Mouse (Mus musculus) forebrain, embryonic 12.5 days (tissue): ENCODE results near the gene Hspb9. TPM values are rescaled to one million over a fixed set of nuclear protein-coding genes. Genes with fewer than 3 reads are reported as not detected.
A peak's percentile ranks its signal among the peaks of the same experiment; 100 is the strongest.

Experiments used
- ATAC-seq: fragments of 200-750 bp; cut with Nextera tagmentation; 2 replicates; pipeline ENCODE4 v1.8.0; 2017; ENCODE audit warnings: moderate TSS enrichment; ENCODE audit not compliant: low FRiP score
- H3K27ac ChIP-seq: fragments of 300-500 bp; sonication (generic); 2 replicates; pipeline ENCODE4 v1.5.1; 2016; ENCODE audit warnings: mild to moderate bottlenecking
- H3K27me3 ChIP-seq: fragments of 300-500 bp; sonication (generic); 2 replicates; pipeline ENCODE4 v1.6.1; 2016; ENCODE audit warnings: mild to moderate bottlenecking
- H3K36me3 ChIP-seq: fragments of 300-500 bp; sonication (generic); replicated peaks from 2 replicates; pipeline ENCODE4 v1.6.1; 2016; ENCODE audit warnings: mild to moderate bottlenecking
- H3K4me1 ChIP-seq: fragments of 300-500 bp; sonication (generic); 2 replicates; pipeline ENCODE4 v1.6.1; 2016
- H3K4me2 ChIP-seq: fragments of 300-500 bp; sonication (generic); 2 replicates; pipeline ENCODE4 v1.6.1; 2016; ENCODE audit warnings: mild to moderate bottlenecking, moderate library complexity
- H3K4me3 ChIP-seq: fragments of 300-500 bp; sonication (generic); replicated peaks from 2 replicates; pipeline ENCODE4 v1.5.1; 2016; ENCODE audit warnings: mild to moderate bottlenecking
- H3K9ac ChIP-seq: fragments of 300-500 bp; sonication (generic); 2 replicates; pipeline ENCODE4 v1.6.1; 2016; ENCODE audit warnings: mild to moderate bottlenecking
- H3K9me3 ChIP-seq: fragments of 300-500 bp; sonication (generic); 2 replicates; pipeline ENCODE4 v1.6.1; 2016
- WGBS: fragments of 180-500 bp; shearing (Covaris S2); methylation state at CpG from one replicate; pipeline ENCODE4 v1.1.7; 2016; 5-methylcytosine and 5-hydroxymethylcytosine counted together
- polyA plus RNA-seq: library from polyadenylated mRNA; unstranded; fragments of >200 nt; fragmentation: Nextera tagmentation; extraction: Ambion mirVana; gene quantifications from 2 replicates; pipeline ENCODE4 v1.2.1, GENCODE M21; 2016

The Hspb9 gene
- polyA plus RNA-seq, 1 experiment from 2014 or later = 0.52 TPM

GRCm38 (mm10) chr11:100720345-100720744 lies 6.7 kb downstream of the Hspb9 start:
- H3K27ac ChIP-seq = no peak overlapping the region
- H3K36me3 ChIP-seq = peaks cover 42% of the 10 kb centered on the region
- H3K9me3 ChIP-seq = no peaks in the 10 kb centered on the region
- H3K9ac ChIP-seq = no peak overlapping the region
- no peak overlapping the region for H3K4me2 ChIP-seq
- H3K4me3 ChIP-seq = no peak overlapping the region
- H3K4me1 ChIP-seq = peaks cover 22% of the 10 kb centered on the region
- ATAC-seq = no peak
- 83% methylated on average over 5 of the region's 5 CpGs for WGBS
- H3K27me3 ChIP-seq = no peaks in the 10 kb centered on the region

- Histone ChIP-seq H3K27ac (peak overlapping the region; percentile 53; the same call in 1 of the 2 replicates), H3K4me2 (no peak overlapping the region), H3K27me3 (no peaks in the 10 kb centered on the region), H3K4me3 (no peak overlapping the region), H3K36me3 (peaks cover 32% of the 10 kb centered on the region), H3K9ac (no peak overlapping the region), H3K4me1 (peaks cover 22% of the 10 kb centered on the region), H3K9me3 (no peaks in the 10 kb centered on the region)
- WGBS = 50% methylated on average over 4 of the region's 4 CpGs
- ATAC-seq = no peak
Measured at GRCm38 (mm10) chr11:100721254-100721653, 7.6 kb downstream of the Hspb9 start.

- Histone ChIP-seq H3K36me3 (peaks cover 26% of the 10 kb centered on the region), H3K4me1 (peaks cover 22% of the 10 kb centered on the region), H3K4me3 (no peak overlapping the region), H3K27me3 (no peaks in the 10 kb centered on the region), H3K9me3 (no peaks in the 10 kb centered on the region), H3K27ac (peak overlapping the region; percentile 26; the same call in 1 of the 2 replicates), H3K4me2 (no peak overlapping the region), H3K9ac (no peak overlapping the region)
- WGBS = 69% methylated on average over 8 of the region's 8 CpGs
- no peak for ATAC-seq
Measured at GRCm38 (mm10) chr11:100721776-100722492, 8.3 kb downstream of the Hspb9 start.

DNA sequence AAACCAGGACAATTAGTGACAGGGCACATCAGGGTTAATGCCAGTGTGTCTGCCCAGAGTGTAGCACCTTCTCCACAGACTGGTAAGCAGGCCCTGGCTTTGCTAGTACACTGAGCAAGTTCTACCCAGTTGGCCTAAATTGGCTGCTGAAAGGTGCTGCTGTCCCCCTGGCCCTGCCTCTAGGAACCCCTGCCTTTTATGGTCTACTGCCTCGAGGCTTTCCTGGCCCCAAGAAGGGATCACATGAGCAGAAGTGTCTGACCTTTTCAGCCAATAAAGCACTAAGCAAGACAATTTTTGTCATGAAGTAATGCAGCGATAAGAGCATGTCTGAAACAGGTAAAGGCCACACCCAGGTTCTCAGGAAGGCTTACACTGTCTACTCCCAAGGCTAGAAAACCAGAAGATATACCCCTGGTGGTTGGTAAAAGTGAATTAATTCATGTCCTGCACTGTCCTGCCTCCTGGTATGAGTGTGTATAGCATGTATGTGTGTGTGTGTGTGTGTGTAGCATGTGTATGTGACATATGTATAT lies 8.9 kb downstream of the Hspb9 start:
- Histone ChIP-seq H3K4me2 (no peak overlapping the region), H3K36me3 (peaks cover 20% of the 10 kb centered on the region), H3K4me1 (peaks cover 22% of the 10 kb centered on the region), H3K4me3 (no peak overlapping the region), H3K9me3 (no peaks in the 10 kb centered on the region), H3K27me3 (no peaks in the 10 kb centered on the region), H3K9ac (no peak overlapping the region), H3K27ac (no peak overlapping the region)
- no peak for ATAC-seq
- 70% methylated on average over 2 of the region's 2 CpGs for WGBS

GRCm38 (mm10) chr11:100724919-100725512 lies 11.4 kb downstream of the Hspb9 start:
- no peak for ATAC-seq
- Histone ChIP-seq H3K36me3 (peaks cover 12% of the 10 kb centered on the region; the same call in 1 of the 2 replicates), H3K4me3 (no peak overlapping the region), H3K4me2 (no peak overlapping the region), H3K4me1 (peaks cover 22% of the 10 kb centered on the region), H3K27ac (no peak overlapping the region), H3K9me3 (no peaks in the 10 kb centered on the region), H3K9ac (no peak overlapping the region), H3K27me3 (no peaks in the 10 kb centered on the region)
- WGBS = 62% methylated on average over 5 of the region's 5 CpGs

DNA sequence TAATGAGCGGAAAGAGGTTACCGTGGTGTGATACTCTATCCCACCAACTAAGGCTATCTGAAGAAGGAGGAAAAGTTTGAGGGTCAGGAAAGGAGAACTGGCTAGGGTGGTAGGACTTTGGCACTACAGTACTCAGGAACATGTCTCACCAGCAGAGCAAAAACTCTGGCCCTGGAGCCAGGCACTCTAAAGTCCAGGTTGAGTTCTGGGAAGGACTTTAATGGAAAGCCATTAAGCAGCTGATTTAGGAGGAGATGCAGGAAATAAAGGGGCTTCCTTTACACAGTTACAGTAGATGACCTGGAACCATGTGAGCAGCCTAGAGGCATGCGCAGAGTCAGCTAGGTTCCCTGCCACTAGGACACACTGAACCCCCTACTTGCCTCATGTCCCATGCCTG lies 13.6 kb downstream of the Hspb9 start:
- WGBS = 93% methylated on average over 3 of the region's 3 CpGs
- Histone ChIP-seq H3K27ac (no peak overlapping the region), H3K36me3 (peaks cover 15% of the 10 kb centered on the region; the same call in 1 of the 2 replicates), H3K4me2 (no peak overlapping the region), H3K4me1 (peaks cover 6% of the 10 kb centered on the region; the same call in 1 of the 2 replicates), H3K9ac (no peak overlapping the region), H3K4me3 (no peak overlapping the region), H3K27me3 (no peaks in the 10 kb centered on the region), H3K9me3 (no peaks in the 10 kb centered on the region)
- ATAC-seq = no peak

DNA sequence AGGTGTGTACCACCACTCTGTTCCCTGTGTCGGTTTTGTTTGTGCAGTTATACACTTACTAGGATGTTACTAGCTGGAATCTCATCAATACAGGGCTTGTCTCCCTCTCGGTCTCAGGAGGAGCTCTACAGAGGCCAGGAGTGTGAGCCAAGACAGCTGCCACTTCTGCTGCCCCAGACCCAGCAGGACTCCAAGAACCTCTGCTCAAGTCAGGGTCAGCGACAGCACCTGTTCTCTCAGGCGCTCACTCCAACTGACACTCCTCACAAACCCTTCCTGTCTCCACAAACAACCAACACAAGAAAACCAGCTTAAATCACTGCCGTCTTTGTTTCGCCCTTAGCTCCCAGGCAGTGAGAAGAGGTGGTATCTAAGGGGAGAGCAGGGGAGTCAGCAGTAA lies 15.0 kb downstream of the Hspb9 start:
- H3K36me3 ChIP-seq = peaks cover 15% of the 10 kb centered on the region; the same call in 1 of the 2 replicates
- no peaks in the 10 kb centered on the region for H3K27me3 ChIP-seq
- no peak overlapping the region for H3K9ac ChIP-seq
- no peak overlapping the region for H3K27ac ChIP-seq
- H3K4me2 ChIP-seq = no peak overlapping the region
- 90% methylated on average over 6 of the region's 6 CpGs for WGBS
- no peak overlapping the region for H3K4me3 ChIP-seq
- H3K9me3 ChIP-seq = no peaks in the 10 kb centered on the region
- H3K4me1 ChIP-seq = 0 out of 2 replicates have a peak, but pooled peaks cover 3% of the 10 kb centered on the region
- no peak for ATAC-seq

GRCm38 (mm10) chr11:100729976-100730375 lies 16.3 kb downstream of the Hspb9 start:
- ATAC-seq = no peak
- no peaks in the 10 kb centered on the region for H3K9me3 ChIP-seq
- no peak overlapping the region for H3K9ac ChIP-seq
- 97% methylated on average over 4 of the region's 4 CpGs for WGBS
- peaks cover 15% of the 10 kb centered on the region; the same call in 1 of the 2 replicates for H3K36me3 ChIP-seq
- H3K27ac ChIP-seq = no peak overlapping the region
- 0 out of 2 replicates have a peak, but pooled peaks cover 3% of the 10 kb centered on the region for H3K4me1 ChIP-seq
- no peak overlapping the region for H3K4me2 ChIP-seq
- H3K27me3 ChIP-seq = no peaks in the 10 kb centered on the region
- H3K4me3 ChIP-seq = no peak overlapping the region

DNA sequence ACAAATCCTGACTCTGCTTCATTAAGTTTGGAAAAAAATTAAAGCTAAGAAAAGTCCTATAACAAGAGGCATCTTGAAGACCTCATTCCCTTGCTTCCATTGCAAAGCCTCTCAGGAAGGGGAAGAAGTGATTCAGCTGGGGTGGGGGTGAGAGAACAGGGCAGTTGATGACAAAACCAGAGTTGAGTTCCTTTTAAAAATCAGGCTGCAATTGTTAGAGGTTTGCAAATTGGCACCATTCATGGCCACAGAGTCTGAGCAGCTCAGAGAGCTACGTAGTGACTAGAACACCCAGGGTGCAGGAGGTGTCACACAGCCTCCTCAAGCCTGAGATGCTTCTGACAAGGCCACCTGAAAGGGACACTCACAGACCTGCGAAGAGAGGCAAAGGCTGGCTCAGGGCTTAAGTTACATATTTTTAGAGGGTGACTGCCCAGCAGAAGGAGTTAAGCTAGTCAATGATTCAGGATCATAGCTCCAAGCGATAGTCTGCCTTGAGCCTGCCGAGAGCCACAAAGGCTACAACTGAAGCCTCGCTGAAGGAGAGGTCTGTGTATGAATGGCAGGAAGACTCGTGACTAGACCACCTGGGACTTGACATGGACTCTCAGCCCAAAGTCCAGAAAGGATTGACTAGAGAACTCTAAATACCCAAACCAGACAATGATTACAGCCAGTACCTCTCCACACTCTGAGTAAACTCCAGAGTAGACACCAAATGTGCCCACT lies 17.0 kb downstream of the Hspb9 start:
- Histone ChIP-seq H3K4me2 (no peak overlapping the region), H3K9ac (no peak overlapping the region), H3K27me3 (no peaks in the 10 kb centered on the region), H3K4me3 (no peak overlapping the region), H3K36me3 (peaks cover 15% of the 10 kb centered on the region; the same call in 1 of the 2 replicates), H3K4me1 (0 out of 2 replicates have a peak, but pooled peaks cover 3% of the 10 kb centered on the region), H3K9me3 (no peaks in the 10 kb centered on the region), H3K27ac (no peak overlapping the region)
- 91% methylated on average over 6 of the region's 6 CpGs for WGBS
- no peak for ATAC-seq

- Histone ChIP-seq H3K4me3 (no peak overlapping the region), H3K9me3 (no peaks in the 10 kb centered on the region), H3K27me3 (peaks cover 6% of the 10 kb centered on the region; the same call in 1 of the 2 replicates), H3K4me2 (peak overlapping the region; percentile 4; the same call in 1 of the 2 replicates), H3K4me1 (peaks cover 28% of the 10 kb centered on the region), H3K27ac (no peak overlapping the region), H3K9ac (peak overlapping the region; percentile 17; the same call in 1 of the 2 replicates), H3K36me3 (0 out of 2 replicates have a peak, but pooled peaks cover 3% of the 10 kb centered on the region)
- no peak for ATAC-seq
- WGBS = 93% methylated on average over 9 of the region's 9 CpGs
Measured at GRCm38 (mm10) chr11:100735134-100735865, 21.6 kb downstream of the Hspb9 start.

DNA sequence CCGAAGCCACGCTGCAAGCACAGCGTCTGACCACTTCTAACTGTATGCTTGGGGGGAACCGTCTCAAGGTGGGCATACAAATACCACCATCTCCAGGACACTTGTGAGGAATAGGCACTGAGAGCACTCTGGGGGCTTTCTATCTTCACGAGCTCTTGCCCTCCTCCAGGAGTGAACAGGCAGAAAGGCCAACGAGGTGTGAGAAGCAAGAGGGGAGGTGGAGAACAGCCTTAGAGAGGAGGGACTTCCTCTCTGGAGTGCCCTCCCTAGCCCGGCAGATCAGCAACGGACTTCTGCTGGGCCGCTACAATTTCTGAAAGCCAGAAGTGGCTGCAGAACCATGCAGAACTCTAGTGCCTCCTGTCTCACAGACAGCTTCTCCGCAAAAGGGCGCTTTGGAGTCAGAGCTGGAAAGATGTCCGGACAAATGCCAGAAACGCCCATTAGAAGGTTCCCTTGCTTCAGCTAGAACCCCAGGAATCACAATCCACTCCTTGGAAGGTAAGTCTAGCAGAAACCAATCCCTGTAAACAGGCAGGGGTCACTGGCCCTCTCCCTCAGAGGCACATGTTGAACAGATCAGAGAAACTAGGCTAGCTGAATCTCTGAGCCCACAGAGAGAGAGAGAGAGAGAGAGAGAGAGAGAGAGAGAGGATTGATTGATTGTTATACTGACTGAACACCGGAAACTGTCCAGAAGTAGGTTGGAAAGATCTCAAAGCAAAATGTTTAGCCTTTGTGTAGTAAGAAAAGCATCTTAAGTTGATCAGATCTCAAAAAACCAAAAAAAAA lies 22.5 kb downstream of the Hspb9 start:
- no peak for ATAC-seq
- H3K36me3 ChIP-seq = 0 out of 2 replicates have a peak, but pooled peaks cover 3% of the 10 kb centered on the region
- no peak overlapping the region for H3K4me3 ChIP-seq
- H3K9me3 ChIP-seq = no peaks in the 10 kb centered on the region
- peaks cover 24% of the 10 kb centered on the region for H3K4me1 ChIP-seq
- no peak overlapping the region for H3K27ac ChIP-seq
- peak overlapping the region; percentile 94; the same call in 1 of the 2 replicates for H3K4me2 ChIP-seq
- WGBS = 86% methylated on average over 14 of the region's 14 CpGs
- H3K27me3 ChIP-seq = peaks cover 9% of the 10 kb centered on the region; the same call in 1 of the 2 replicates
- peak overlapping the region; percentile 17 for H3K9ac ChIP-seq
